Mouse (Mus musculus): ENCODE results near the gene Podxl. TPM values are rescaled to one million over a fixed set of nuclear protein-coding genes. Genes with fewer than 3 reads are reported as not detected.

Gene Podxl
- polyA plus RNA-seq (2011; ENCODE audit: insufficient read length, low read depth, missing spikeins), result 0.15 and 0.28 TPM in 2 replicates

DNA sequence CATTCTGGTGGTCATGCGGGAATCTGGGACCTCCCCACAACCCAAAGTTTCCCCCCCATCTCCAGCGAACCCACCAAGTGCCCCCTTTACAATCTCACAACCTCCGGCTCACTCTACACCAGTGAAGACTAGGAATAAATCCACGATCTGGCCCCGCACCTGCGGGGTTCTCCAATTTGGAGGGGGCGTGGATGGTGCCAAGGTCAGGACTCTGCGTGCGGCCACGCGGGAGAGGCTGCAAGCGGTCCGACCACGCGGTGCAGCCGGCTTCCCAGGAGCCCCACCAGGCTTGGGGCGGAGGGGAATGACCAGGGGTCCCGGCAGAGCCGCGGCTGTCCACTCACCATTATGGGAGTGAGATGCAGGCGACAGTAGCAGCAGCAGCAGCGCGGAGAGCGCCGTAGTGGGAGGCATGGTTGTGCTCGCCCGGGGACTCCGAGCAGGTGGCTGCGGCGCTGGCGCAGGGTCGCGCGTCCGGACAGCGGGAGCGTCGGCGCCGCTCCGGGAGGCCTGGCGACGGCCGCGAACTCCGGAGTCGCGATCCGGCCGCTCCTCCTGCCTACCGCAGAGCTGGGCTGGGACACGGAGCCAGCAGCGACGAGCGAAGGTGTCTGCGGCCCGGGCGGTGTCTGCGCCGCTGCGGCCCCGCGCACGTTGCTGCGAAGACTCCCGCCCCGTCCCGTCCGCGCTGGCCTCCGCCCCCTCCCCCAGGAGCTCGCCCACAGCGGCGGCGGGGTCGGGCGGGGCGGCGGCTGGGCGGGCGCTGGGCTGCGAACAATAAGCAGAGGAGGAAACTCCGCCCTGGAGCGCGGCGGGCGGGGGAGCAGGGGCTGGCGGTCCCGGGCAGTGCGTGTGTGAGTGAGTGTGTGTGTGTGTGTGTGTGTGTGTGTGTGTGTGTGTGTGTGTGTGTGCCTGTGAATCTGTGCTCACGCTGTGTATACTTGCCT, at the start of gene Podxl:
Gene Podxl (minus strand): TSS at position 747 of the 947 bp plus-strand sequence.
- TF ChIP-seq POLR2A (IDR thresholded peaks at IDR 0.05; ENCODE audit: low read depth, low read length) (no peak), CTCF (IDR thresholded peaks at IDR 0.05; ENCODE audit: borderline replicate concordance, insufficient read depth, low read length) (no peak)
- H3K27ac ChIP-seq (ENCODE audit: insufficient read depth, low read length), result no peak within 1 kb of the TSS
- H3K4me1 ChIP-seq (ENCODE audit: control insufficient read depth, insufficient read depth, low read length), result peaks cover 4% of the 10 kb centered on the region; the same call in 1 of the 2 replicates
- H3K4me3 ChIP-seq (ENCODE audit: insufficient read depth, low read length), result peak within 1 kb of the TSS; percentile 33

DNA sequence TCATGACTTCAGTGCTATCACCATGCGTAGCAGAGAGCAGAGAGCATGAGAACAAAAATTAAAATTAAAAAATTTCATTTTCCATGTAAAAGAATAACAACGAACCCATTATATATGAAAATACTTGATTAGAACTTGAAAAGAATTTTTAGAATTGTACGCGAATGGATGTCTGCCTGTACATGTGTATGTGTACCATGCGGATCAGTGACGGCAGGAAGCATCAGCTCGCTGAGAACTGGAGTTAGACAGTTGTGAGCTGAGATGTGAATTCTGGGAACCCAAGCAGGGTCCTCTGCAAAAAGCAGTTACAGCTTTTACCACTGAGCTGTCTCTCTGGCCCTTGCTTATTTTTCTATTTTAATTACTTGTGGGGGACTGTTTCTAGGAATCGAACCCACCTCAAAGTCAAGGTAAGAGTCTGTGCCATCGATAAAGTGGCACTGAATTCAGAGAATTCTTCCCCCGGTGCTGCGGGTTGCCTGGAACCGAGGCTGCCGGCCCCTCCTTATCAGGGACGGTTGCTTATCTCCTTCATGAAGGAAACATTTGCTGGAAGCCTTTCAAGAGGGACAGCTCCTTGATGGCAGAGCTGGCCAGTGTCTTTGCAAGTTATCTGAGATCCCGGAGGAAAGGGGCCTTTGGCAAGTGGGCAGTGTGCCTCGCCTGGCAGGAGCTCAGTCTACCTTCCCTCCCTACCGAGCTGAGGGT, 48.9 kb upstream of the Podxl start:
- Histone ChIP-seq H3K27ac (ENCODE audit: insufficient read depth, low read length) (no peak overlapping the region), H3K4me3 (ENCODE audit: insufficient read depth, low read length) (no peak overlapping the region), H3K4me1 (ENCODE audit: control insufficient read depth, insufficient read depth, low read length) (no peaks in the 10 kb centered on the region)
- TF ChIP-seq CTCF (IDR thresholded peaks at IDR 0.05; ENCODE audit: borderline replicate concordance, insufficient read depth, low read length) (no peak), POLR2A (IDR thresholded peaks at IDR 0.05; ENCODE audit: low read depth, low read length) (no peak)

DNA sequence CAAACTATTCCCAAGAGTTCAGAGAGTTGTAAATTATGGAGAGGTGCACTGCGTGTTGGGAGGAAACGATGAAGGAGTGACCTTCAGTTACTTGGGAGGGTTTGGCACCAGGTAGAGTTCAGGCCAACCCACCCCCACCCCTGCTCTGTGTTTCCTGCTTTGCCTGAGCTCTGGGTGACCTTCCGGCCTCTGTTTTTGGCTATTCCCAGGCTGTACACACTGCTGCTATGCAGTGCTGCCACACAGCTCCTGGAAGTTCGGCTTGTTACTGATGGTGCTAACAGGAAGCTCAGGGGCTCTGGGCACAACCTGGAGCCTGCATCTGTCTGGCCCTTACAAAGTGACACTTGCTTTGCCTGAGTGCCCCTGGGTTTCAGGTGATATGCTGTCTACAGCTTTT, 42.6 kb upstream of the Podxl start:
- H3K4me3 ChIP-seq (ENCODE audit: insufficient read depth, low read length), result no peak overlapping the region
- TF ChIP-seq CTCF (IDR thresholded peaks at IDR 0.05; ENCODE audit: borderline replicate concordance, insufficient read depth, low read length) (no peak), POLR2A (IDR thresholded peaks at IDR 0.05; ENCODE audit: low read depth, low read length) (no peak)
- no peak overlapping the region for H3K27ac ChIP-seq (ENCODE audit: insufficient read depth, low read length)
- no peaks in the 10 kb centered on the region for H3K4me1 ChIP-seq (ENCODE audit: control insufficient read depth, insufficient read depth, low read length)

DNA sequence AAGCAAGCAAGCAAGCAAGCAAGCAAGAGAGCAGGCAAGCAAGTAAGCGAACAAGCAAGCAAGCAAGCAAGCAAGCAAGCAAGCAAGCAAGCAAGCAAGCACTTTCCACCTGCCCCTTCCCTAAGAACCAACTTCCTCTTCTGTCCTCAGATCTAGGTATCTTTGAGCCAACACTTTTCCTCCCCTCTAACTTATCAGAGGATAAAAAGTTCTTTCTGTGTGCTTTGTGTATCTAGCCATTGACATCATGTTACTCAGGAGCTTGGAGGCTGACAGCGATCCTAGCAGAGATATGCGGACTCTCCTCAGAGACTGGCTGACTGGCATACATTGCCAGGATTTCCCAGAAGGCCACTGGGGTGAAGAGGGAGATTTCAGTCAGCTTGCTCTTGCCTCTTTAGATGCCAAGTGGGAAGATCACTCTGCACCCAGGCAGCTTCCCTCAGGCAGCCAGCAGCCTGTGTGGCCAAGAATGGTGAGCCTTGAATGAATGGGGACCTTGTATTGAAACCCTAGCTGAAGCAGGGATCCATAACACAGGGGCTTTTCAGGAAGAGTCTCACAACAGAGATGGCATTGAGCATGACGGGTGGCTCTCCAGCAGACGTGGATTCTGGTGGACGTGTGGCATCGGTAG, 41.0 kb upstream of the Podxl start:
- no peak overlapping the region for H3K27ac ChIP-seq (ENCODE audit: insufficient read depth, low read length)
- H3K4me1 ChIP-seq (ENCODE audit: control insufficient read depth, insufficient read depth, low read length), result no peaks in the 10 kb centered on the region
- no peak for TF ChIP-seq POLR2A (IDR thresholded peaks at IDR 0.05; ENCODE audit: low read depth, low read length)
- no peak for TF ChIP-seq CTCF (IDR thresholded peaks at IDR 0.05; ENCODE audit: borderline replicate concordance, insufficient read depth, low read length)
- H3K4me3 ChIP-seq (ENCODE audit: insufficient read depth, low read length), result no peak overlapping the region

DNA sequence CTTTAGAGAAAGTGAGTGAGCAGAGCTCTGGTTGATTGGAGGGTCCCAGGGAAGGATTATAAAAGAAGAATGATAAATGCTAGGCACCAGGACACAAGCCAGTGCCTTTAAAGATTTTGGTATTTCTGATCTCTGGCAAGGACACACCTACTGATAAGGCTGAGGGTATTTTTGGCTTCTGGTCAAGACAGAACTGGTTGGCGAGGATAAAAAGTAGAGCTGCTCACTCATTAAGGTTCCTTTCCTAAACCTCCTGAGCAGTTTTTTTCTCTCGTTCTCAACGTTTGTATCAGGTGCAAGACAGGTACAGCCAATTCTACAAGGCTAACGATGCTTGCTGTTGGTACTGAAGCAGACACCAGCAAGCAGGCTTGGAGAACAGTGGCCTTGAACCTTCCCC, 38.7 kb upstream of the Podxl start:
- TF ChIP-seq CTCF (IDR thresholded peaks at IDR 0.05; ENCODE audit: borderline replicate concordance, insufficient read depth, low read length) (no peak), POLR2A (IDR thresholded peaks at IDR 0.05; ENCODE audit: low read depth, low read length) (no peak)
- Histone ChIP-seq H3K4me3 (ENCODE audit: insufficient read depth, low read length) (no peak overlapping the region), H3K4me1 (ENCODE audit: control insufficient read depth, insufficient read depth, low read length) (no peaks in the 10 kb centered on the region), H3K27ac (ENCODE audit: insufficient read depth, low read length) (no peak overlapping the region)

DNA sequence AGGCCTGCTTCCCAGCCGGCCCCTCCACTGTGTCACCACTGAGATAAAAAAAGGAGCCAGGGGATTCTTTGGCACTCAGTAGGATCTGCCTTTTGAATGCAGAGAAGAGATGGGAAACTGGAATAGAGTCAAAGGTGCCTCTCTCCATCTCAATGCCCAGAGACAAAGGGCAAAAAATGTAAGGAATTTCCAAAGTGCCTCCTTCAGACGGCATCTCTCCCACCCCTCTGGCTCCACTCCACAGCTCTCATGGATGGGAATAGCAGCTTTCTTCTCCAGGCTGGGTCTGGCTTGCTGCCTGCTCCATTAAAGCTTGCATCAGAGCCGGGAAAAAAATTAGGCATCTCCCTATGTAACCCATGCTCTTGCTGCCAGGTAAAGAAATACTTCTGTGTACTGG, 37.4 kb upstream of the Podxl start:
- H3K4me3 ChIP-seq (ENCODE audit: insufficient read depth, low read length), result no peak overlapping the region
- TF ChIP-seq POLR2A (IDR thresholded peaks at IDR 0.05; ENCODE audit: low read depth, low read length), result no peak
- no peak overlapping the region for H3K27ac ChIP-seq (ENCODE audit: insufficient read depth, low read length)
- no peaks in the 10 kb centered on the region for H3K4me1 ChIP-seq (ENCODE audit: control insufficient read depth, insufficient read depth, low read length)

DNA sequence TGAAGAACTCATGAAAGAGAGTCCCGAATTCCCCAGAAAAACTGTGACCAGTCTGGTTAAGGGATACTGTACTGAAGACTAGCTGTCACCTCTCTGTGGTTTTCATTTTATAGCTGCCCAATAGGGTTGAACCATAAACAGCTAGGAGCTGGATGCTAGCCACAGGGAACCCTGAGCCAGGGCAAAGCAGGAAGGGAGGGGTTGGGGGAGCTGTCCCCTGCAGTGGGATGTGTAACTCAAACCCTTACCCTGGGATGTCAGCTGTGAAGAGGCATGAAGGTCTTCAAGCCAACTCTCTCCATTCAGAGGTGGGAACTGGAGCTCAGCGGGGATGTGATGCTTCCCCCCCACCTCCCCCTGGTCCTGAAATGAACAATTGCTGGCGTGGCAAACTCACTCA, 36.1 kb upstream of the Podxl start:
- no peak for TF ChIP-seq CTCF (IDR thresholded peaks at IDR 0.05; ENCODE audit: borderline replicate concordance, insufficient read depth, low read length)
- TF ChIP-seq POLR2A (IDR thresholded peaks at IDR 0.05; ENCODE audit: low read depth, low read length), result no peak
- Histone ChIP-seq H3K4me1 (ENCODE audit: control insufficient read depth, insufficient read depth, low read length) (no peaks in the 10 kb centered on the region), H3K4me3 (ENCODE audit: insufficient read depth, low read length) (no peak overlapping the region), H3K27ac (ENCODE audit: insufficient read depth, low read length) (no peak overlapping the region)

DNA sequence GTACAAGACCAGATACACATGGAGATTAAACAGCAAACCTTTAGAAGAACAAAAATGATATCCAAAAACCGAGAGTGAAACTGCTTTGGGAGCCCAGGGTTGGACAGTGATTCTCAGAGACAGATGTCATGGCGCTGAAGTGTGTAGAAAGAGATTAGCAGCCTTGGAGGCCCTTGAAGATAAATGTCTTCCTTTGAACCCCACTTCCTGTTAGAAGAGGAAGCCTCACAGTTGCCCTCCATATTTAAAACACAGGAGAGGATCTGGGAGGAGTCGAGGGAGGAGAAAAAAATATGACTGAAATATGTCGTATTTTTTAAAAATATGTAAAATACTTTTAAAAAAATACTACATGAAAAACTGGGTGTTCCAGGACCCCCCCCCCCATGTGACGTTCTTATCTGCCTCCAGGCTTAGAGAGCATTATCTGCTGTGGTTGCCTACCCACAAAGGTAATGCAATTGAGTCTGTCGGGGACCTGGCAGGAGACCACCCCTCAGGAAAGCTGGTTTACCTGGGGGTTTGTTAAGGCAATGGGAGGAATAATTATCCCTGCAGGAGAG, 34.6 kb upstream of the Podxl start:
- Histone ChIP-seq H3K4me3 (ENCODE audit: insufficient read depth, low read length) (no peak overlapping the region), H3K4me1 (ENCODE audit: control insufficient read depth, insufficient read depth, low read length) (no peaks in the 10 kb centered on the region), H3K27ac (ENCODE audit: insufficient read depth, low read length) (no peak overlapping the region)
- TF ChIP-seq POLR2A (IDR thresholded peaks at IDR 0.05; ENCODE audit: low read depth, low read length), result no peak
- TF ChIP-seq CTCF (IDR thresholded peaks at IDR 0.05; ENCODE audit: borderline replicate concordance, insufficient read depth, low read length), result no peak

DNA sequence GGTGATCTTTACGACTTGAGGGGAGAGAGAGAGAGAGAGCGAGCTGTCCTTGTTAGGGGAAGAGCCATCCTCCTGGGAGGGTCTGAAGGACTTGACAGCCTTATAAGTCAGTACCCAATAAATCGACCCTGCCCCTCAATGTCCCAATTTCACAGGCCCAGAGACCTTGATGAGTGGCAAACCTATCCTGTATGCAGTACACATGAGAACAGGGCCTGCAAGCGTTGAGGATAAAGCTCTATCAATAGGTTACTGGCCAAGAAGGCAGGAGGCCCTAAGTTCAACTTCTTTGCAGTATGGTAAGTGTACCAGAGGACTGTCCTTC, 33.3 kb upstream of the Podxl start:
- Histone ChIP-seq H3K27ac (ENCODE audit: insufficient read depth, low read length) (no peak overlapping the region), H3K4me1 (ENCODE audit: control insufficient read depth, insufficient read depth, low read length) (no peaks in the 10 kb centered on the region), H3K4me3 (ENCODE audit: insufficient read depth, low read length) (no peak overlapping the region)
- TF ChIP-seq CTCF (IDR thresholded peaks at IDR 0.05; ENCODE audit: borderline replicate concordance, insufficient read depth, low read length) (no peak), POLR2A (IDR thresholded peaks at IDR 0.05; ENCODE audit: low read depth, low read length) (no peak)
